Mouse (Mus musculus): ENCODE measurements around the gene Tead1. TPM values are rescaled to one million over a fixed set of nuclear protein-coding genes. Genes with fewer than 3 reads are reported as not detected.

Tead1 gene
- polyA plus RNA-seq, 1 experiment from 2014 or later = 14.9 TPM

DNA sequence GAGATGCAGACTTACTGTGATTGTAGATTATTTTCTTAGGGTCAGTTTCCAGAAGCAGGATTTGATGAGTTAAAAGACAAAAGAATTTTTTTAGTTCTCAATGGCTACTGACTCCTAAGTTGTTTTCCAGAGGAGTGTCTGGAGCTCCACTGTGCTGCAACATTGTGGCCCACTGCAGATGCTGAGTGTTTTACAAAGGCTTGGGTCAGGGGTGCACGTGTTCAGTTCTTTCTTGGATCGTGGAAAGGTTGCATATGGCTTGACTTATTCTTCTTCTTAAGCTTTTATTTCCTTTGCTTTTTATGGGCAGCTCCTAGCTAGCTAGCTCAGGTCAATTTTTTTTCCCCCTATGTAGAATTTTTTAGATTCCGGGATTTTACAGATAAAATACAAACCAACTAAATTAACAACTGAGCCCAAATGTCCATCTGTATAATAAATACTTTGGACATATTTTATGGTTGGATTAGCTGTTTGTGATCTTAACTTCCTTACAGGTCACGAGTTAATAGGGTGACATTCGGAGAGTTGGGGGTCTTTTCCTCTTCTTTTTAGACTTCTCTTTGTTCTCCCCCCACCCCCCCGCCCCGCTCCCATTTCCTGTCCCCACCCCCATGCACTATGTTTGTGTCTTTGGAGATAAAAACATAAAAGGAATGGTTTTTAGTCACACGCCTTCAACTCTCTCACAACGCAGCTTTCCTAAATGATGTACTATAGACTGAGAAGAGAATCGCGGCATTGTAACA is 40.5 kb downstream of the Tead1 start:
- peaks cover 38% of the 10 kb centered on the region for H3K4me1 ChIP-seq (replicated peaks; ENCODE audit: insufficient read depth, low read length)
- H3K9ac ChIP-seq (ENCODE audit: low read depth, low read length) = no peak overlapping the region
- no peak overlapping the region for H3K4me3 ChIP-seq (replicated peaks; ENCODE audit: low read depth, low read length)
- peak overlapping the region; percentile 50; the same call in 1 of the 2 replicates for H3K4me2 ChIP-seq (ENCODE audit: low read length)
- H3K36me3 ChIP-seq (ENCODE audit: insufficient read depth, low read length) = no peaks in the 10 kb centered on the region
- 23% methylated on average over 11 of the region's 11 CpGs for WGBS
- H3K9me3 ChIP-seq (replicated peaks; ENCODE audit: low read length) = no peaks in the 10 kb centered on the region
- H3K27ac ChIP-seq = peak overlapping the region; percentile 75
- no peak for TF ChIP-seq CTCF (IDR thresholded peaks at IDR 0.05; ENCODE audit: low read depth)
- no peaks in the 10 kb centered on the region for H3K27me3 ChIP-seq (ENCODE audit: insufficient read depth, low read length)
- DNase-seq (ENCODE audit: low spot score) (peak; percentile 88), ATAC-seq (replicated peaks; ENCODE audit: low FRiP score, low read depth) (peak; percentile 14; the same call in 1 of the 2 replicates)

DNA sequence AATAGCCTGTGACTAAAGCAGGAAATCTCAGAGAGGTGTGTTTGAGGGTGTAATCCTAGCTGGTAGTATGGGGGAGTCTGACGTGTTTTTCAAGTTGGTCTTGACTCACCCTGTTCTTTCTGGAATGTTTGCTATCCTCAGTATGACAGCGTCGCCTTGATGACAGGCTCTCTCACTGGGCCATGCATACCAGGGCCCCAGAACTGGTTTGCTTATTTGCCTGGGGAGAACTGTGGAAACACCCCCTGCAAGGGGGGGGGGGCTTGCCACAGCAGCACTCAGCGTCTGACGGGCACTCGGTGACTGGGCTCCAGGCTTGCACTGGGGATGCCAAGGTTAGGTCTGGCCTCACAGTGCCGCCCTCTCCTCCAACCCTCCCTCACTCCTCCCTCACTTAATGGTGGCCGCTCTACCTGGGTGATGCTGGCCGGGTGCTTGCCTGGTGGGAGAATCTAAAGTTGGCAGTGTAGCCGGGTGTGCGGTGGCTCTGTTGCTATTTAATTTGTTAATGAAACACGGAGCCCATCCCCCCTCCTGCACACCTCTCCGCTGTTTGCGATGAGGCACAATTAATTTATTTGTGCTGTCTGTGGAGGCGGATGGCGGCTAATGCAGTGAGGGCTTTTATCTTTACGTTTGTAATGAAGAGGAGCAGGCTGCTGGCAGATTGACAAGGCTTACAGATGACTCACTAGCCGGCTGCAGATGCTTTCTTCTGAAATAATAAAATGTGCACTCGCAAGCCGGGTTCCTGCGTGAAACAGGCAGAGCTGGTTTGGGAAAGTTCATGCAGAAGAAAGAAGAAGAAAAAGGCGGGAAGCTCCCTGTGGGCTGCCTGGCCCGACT is 41.2 kb downstream of the Tead1 start:
- Histone ChIP-seq H3K36me3 (ENCODE audit: insufficient read depth, low read length) (no peaks in the 10 kb centered on the region), H3K27ac (peak overlapping the region; percentile 75), H3K4me3 (replicated peaks; ENCODE audit: low read depth, low read length) (no peak overlapping the region), H3K27me3 (ENCODE audit: insufficient read depth, low read length) (no peaks in the 10 kb centered on the region), H3K4me1 (replicated peaks; ENCODE audit: insufficient read depth, low read length) (peaks cover 41% of the 10 kb centered on the region), H3K9ac (ENCODE audit: low read depth, low read length) (peak overlapping the region; percentile 27; the same call in 1 of the 2 replicates), H3K4me2 (ENCODE audit: low read length) (peak overlapping the region; percentile 50), H3K9me3 (replicated peaks; ENCODE audit: low read length) (no peaks in the 10 kb centered on the region)
- ATAC-seq (replicated peaks; ENCODE audit: low FRiP score, low read depth) = peak; percentile 77
- peak; percentile 76 for DNase-seq (ENCODE audit: low spot score)
- WGBS = 6% methylated on average over 23 of the region's 23 CpGs
- TF ChIP-seq CTCF (IDR thresholded peaks at IDR 0.05; ENCODE audit: low read depth) = no peak

DNA sequence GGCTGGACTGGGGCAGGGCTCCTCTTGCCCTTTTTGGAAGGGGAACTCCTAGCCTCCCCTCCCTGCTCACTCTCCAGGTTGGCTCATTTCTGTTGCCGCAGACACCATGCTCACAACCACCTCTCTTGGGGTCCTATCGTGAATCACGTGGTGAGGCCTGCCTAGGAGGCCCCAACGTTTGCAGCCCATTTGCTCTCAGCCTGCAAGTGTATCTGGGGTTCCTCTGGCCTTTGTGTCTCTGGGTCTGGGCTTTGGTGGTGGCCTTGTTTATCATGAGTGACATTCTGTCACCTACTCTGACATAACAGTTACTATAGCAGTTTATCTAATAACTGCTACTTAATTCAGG is 41.8 kb downstream of the Tead1 start:
- peak overlapping the region; percentile 75; the same call in 1 of the 2 replicates for H3K27ac ChIP-seq
- H3K9ac ChIP-seq (ENCODE audit: low read depth, low read length) = no peak overlapping the region

DNA sequence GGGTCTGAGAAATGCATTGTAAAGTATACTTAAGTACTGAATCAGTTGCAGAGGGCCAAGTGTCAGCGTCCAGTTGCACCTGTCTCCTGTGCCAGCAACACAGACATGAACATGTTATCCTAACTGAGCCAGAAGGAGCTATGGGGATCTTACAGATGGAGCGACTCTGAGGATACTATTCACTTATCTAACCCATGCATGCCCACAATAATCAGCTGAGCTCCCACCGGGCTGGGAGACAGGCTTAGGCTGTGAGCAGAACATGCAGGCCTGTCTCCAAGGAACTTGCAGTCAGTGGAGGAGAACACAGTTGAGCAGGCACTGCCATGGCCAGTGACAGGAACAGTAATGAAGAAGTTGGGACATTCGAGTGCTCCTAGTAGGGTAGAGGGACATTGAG is 42.7 kb downstream of the Tead1 start:
- H3K9me3 ChIP-seq (replicated peaks; ENCODE audit: low read length) = no peaks in the 10 kb centered on the region
- no peak overlapping the region for H3K27ac ChIP-seq
- H3K27me3 ChIP-seq (ENCODE audit: insufficient read depth, low read length) = no peaks in the 10 kb centered on the region
- no peak for TF ChIP-seq CTCF (IDR thresholded peaks at IDR 0.05; ENCODE audit: low read depth)
- peaks cover 36% of the 10 kb centered on the region for H3K4me1 ChIP-seq (replicated peaks; ENCODE audit: insufficient read depth, low read length)
- H3K9ac ChIP-seq (ENCODE audit: low read depth, low read length) = no peak overlapping the region
- no peak overlapping the region for H3K4me2 ChIP-seq (ENCODE audit: low read length)
- ATAC-seq (replicated peaks; ENCODE audit: low FRiP score, low read depth) (no peak), DNase-seq (ENCODE audit: low spot score) (no peak)
- H3K4me3 ChIP-seq (replicated peaks; ENCODE audit: low read depth, low read length) = no peak overlapping the region
- H3K36me3 ChIP-seq (ENCODE audit: insufficient read depth, low read length) = no peaks in the 10 kb centered on the region
- 79% methylated on average over 4 of the region's 4 CpGs for WGBS

More for the DNA sequence above, 41.8 kb downstream of the Tead1 start:
- Histone ChIP-seq H3K27me3 (ENCODE audit: insufficient read depth, low read length) (no peaks in the 10 kb centered on the region), H3K4me3 (replicated peaks; ENCODE audit: low read depth, low read length) (no peak overlapping the region), H3K4me1 (replicated peaks; ENCODE audit: insufficient read depth, low read length) (peaks cover 43% of the 10 kb centered on the region), H3K36me3 (ENCODE audit: insufficient read depth, low read length) (no peaks in the 10 kb centered on the region), H3K9me3 (replicated peaks; ENCODE audit: low read length) (no peaks in the 10 kb centered on the region), H3K4me2 (ENCODE audit: low read length) (peak overlapping the region; percentile 50; the same call in 1 of the 2 replicates)
- TF ChIP-seq CTCF (IDR thresholded peaks at IDR 0.05; ENCODE audit: low read depth) = no peak
- no peak for DNase-seq (ENCODE audit: low spot score)
- no peak for ATAC-seq (replicated peaks; ENCODE audit: low FRiP score, low read depth)
- 27% methylated on average over 4 of the region's 4 CpGs for WGBS

DNA sequence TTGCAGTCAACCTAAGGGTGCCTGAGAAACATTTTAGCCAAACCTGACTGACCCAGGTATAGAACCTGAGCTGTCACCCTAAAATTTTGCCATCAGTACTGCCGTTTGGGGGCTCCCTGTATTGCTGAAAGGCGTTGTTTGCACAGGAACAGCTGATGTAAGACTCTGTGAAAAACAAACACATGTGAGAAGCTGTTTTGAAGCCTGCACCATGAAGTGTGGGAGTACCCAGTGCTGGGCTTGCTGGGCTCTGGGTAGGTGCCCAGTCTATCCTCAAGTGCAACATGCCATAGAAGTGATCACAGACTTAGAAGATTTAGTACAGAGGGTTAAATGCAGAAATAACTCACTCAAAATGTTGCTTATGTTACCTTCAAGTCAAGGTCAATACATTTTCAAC is 49.3 kb downstream of the Tead1 start:
- Histone ChIP-seq H3K27me3 (ENCODE audit: insufficient read depth, low read length) (no peaks in the 10 kb centered on the region), H3K4me1 (replicated peaks; ENCODE audit: insufficient read depth, low read length) (peaks cover 34% of the 10 kb centered on the region), H3K4me2 (ENCODE audit: low read length) (0 out of 2 replicates have a peak overlapping the region, but pooled peaks have one; percentile 9), H3K36me3 (ENCODE audit: insufficient read depth, low read length) (no peaks in the 10 kb centered on the region), H3K4me3 (replicated peaks; ENCODE audit: low read depth, low read length) (no peak overlapping the region), H3K9me3 (replicated peaks; ENCODE audit: low read length) (no peaks in the 10 kb centered on the region), H3K27ac (peak overlapping the region; percentile 38; the same call in 1 of the 2 replicates), H3K9ac (ENCODE audit: low read depth, low read length) (no peak overlapping the region)
- no peak for TF ChIP-seq CTCF (IDR thresholded peaks at IDR 0.05; ENCODE audit: low read depth)
- DNase-seq (ENCODE audit: low spot score) = no peak
- no peak for ATAC-seq (replicated peaks; ENCODE audit: low FRiP score, low read depth)
- 18% methylated on average over 2 of the region's 2 CpGs for WGBS

GRCm38 (mm10) chr7:112730209-112730608 is 51.1 kb downstream of the Tead1 start:
- Histone ChIP-seq H3K4me1 (replicated peaks; ENCODE audit: insufficient read depth, low read length) (peaks cover 38% of the 10 kb centered on the region), H3K4me2 (ENCODE audit: low read length) (no peak overlapping the region), H3K9me3 (replicated peaks; ENCODE audit: low read length) (no peaks in the 10 kb centered on the region), H3K27me3 (ENCODE audit: insufficient read depth, low read length) (no peaks in the 10 kb centered on the region), H3K27ac (no peak overlapping the region), H3K4me3 (replicated peaks; ENCODE audit: low read depth, low read length) (no peak overlapping the region), H3K36me3 (ENCODE audit: insufficient read depth, low read length) (no peaks in the 10 kb centered on the region), H3K9ac (ENCODE audit: low read depth, low read length) (no peak overlapping the region)
- DNase-seq (ENCODE audit: low spot score) (no peak), ATAC-seq (replicated peaks; ENCODE audit: low FRiP score, low read depth) (no peak)
- no peak for TF ChIP-seq CTCF (IDR thresholded peaks at IDR 0.05; ENCODE audit: low read depth)
- 57% methylated on average over 5 of the region's 5 CpGs for WGBS
